Mouse (Mus musculus) brain, embryonic 14.5 days (tissue): ENCODE measurements around the gene Grn. TPM values are rescaled to one million over a fixed set of nuclear protein-coding genes. Genes with fewer than 3 reads are reported as not detected.
"Not testable (repeated sequence)": the region's sequence is repeated elsewhere in the genome, so short reads cannot be mapped to it uniquely, and the experiment has no call there.

Experiments used
- DNase-seq: peaks from one replicate; pipeline ENCODE4 v3.0.0-alpha.2; 2011; ENCODE audit warnings: low read depth
- CTCF ChIP-seq: fragments of 200-500 bp; IDR thresholded peaks from 2 replicates; pipeline ENCODE4 v1.5.1; 2012; ENCODE audit warnings: inconsistent platforms, mild to moderate bottlenecking, moderate library complexity, borderline replicate concordance; ENCODE audit not compliant: insufficient read depth, insufficient read length; ENCODE audit errors: extremely low read depth
- POLR2A ChIP-seq: fragments of 200-500 bp; IDR thresholded peaks from 2 replicates; pipeline ENCODE4 v1.6.1; 2012; ENCODE audit warnings: mild to moderate bottlenecking, inconsistent platforms, borderline replicate concordance; ENCODE audit not compliant: poor library complexity, insufficient read depth, insufficient read length, severe bottlenecking; ENCODE audit errors: extremely low read depth
- polyA plus RNA-seq: library from polyadenylated mRNA; depleted of rRNA; stranded (reverse); fragments of >200 nt; gene quantifications from 2 replicates; pipeline ENCODE4 v1.2.3, GENCODE M21; 2012; rRNA removed

Gene Grn
- polyA plus RNA-seq, result 33.2 and 53.0 TPM in 2 replicates

DNA sequence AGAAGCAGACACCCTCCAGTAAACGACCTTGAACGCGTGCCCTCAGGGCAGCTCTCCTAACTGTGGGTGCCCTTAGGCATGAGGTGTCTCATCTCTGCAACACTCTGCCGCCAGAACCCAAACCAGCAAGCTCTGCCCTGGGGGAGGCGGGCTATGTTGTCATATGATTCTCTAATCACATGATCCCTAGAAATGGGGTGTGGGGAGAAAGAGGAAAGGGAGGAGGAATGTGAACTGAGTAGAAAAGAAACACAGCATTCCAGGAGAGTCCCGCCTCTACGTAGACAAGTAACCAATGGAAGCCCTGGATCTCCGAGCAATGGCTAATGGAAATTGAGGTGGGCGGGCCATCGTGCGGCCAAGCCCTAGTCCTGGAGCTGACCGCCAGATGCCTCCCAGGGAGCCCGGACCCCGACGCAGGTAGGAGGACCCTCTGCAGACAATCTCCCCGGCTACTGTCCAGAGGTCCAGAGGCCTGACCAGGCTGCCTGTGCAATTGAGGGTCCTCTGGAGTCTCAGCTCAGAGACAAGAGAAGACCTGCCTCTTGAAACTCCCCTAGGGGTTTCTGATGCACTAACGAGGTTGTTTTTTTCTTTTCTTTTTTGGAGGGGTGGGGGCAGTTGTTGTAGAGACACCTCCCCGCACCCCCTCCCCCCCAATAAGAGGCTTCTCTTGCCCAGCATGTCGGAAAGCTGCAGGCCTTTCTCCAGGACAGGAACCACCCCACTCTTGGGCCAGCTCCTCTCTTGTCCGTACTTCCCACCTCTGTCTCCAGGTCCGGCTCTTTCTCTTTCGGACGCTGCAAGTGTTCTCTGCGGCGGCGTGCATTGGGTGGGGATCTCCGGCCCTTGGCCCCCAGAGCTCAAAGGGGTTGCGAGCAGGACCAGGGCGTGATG, at the start of gene Grn:
Gene Grn, plus strand, starts transcription at position 195 of the 897 bp plus-strand sequence.
- no peak for TF ChIP-seq CTCF
- peak; percentile 22; the same call in 1 of the 2 replicates for TF ChIP-seq POLR2A
- DNase-seq, result peak; percentile 97

DNA sequence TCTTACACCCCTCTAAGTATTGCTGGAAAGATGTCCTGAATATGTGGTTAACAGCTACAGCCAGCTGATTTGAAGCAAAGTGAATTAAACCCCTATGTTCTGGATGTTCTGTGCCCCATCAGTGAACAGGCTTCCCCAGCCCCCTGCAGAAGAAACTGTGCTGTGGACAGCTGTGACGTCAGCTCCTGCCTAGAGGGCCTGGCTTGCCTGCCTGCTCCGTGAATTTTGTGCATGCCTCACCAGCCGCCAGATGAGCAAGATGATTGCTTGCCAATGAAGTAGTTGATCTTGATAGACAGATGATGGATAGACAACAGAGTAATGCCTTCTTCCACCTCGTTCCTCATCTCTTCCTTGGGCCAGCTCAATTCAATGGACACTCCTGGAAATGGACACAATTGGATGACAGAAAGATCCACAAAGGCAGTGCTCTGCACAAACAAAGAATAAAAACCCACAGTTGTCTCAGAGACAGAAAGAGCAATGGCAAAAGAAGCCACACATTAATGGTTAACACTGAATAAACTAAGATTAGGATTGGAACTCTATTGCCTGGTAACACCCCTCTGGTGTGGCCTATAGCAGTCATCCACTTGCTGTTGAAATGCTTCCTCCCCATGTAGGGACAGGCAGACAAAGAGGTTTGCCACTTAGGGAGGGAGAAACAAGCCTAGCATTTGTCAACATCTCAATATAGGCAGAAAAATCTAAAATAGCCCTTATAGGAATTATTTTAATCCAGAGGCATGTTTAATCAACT, 48.6 kb upstream of the Grn start:
- no peak for DNase-seq
- TF ChIP-seq POLR2A (no peak), CTCF (no peak)

DNA sequence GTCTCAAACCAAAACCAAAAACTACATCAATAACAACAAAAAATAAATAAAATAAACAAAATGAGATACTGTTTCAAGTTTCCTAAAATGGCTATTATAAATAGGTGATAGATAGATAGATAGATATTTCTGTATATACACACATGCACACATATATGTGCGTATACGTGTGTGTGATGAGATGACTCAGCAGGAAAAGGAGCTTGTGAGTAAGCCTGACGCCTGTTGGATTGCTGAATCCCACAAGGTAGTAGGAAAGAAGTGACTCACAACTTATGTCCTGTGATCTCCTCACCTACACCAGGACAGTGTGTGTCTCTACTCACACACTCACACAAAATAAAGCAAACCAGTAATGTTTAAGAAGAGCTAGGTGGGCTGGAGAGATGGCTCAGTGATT, 47.3 kb upstream of the Grn start:
- DNase-seq, result no peak
- TF ChIP-seq POLR2A (no peak), CTCF (no peak)

DNA sequence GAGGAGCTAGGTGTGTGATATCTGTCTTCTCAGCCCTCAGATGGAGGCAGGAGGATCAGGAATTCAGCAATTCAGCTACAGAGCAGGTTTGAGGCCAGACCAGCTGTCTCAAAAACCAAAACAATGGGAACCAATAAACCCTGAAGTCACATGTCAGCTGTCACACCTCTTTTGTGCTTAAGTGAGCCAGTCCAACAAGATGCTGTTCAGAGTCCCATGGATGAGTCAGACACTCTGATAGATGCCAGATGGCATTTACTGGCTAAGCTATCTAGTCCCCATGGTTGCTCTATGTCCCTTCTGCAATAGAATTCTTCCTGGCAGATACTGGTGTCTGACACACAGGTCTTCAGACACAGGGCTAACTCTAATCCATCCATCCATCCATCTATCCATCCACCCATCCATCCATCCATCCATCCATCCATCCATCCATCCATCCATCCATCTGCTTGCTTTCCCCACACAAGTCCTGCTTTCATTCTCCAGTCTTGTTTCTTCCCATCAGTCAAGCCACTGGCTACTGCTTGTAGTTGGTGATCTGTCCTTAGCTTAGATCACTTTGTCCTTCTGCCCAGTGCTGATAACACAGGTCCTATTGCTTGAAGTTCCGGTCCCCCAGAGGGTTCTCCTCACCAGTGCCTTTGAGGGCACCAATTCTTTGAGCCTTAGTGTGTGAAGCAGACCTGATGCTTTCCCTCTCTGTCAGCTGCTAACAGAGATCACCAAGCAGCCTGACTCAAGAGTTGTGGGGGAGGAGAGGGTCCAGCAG, 46.6 kb upstream of the Grn start:
- TF ChIP-seq CTCF (no peak), POLR2A (no peak)

DNA sequence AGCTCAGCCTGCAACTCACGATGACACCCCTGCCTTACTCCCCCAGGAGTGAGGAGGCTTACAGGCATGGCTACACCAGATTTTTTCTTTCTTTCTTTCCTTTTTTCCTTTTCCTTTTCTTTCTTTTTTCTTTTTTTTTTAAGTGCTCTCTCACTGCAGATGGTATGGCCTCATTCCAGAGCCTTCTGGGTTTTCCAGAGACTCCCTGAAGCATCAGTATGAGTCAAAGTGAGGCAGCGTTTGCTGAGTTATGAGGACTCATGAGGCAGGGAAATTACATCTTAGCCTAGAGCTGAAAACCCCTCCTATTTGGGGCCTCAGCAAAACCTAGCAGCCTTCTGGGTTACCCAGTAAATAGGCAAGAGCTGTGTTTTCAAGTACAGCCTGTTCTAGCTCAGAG, 45.7 kb upstream of the Grn start:
- no peak for DNase-seq
- TF ChIP-seq POLR2A (no peak), CTCF (no peak)

More for the DNA sequence above, 46.6 kb upstream of the Grn start:
- DNase-seq, result no peak

DNA sequence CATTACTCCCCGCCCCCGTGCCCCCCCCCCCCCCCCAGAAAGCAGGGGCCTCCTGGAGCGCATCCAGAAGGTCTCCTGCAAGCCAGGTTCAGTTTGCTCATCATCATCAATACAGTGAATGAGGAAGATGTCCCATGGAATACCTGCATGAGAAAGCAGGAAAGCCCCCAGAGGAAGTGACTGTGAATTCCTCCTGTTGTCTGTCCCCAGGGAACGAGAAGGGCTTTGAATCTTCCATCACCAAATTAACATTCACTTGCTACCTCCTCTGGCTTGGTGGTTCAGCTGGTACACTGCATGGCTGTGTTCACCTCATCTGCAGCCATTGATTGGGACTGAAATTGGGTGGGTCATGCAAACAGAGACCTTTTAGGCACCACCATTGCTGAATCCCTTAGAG, 45.0 kb upstream of the Grn start:
- no peak for DNase-seq
- TF ChIP-seq POLR2A (no peak), CTCF (no peak)

DNA sequence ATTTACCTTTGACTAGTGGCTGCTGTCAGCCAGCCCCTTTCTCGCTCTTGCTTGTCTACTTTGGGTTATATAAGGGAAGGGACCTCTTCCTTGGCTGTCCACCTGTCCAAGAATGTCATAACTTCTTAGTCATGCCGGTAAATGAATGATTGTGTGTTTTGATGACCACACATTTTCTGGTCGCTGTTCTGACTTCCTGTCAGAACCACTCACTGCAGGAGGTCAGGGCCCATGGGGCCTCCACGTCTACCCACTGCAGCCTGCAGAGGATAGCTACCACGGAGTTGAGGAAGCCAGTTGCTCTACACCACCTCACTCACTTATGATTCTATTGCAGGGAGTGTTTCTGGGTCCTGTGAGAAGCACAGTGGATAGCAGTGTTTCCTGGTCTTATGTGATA, 44.0 kb upstream of the Grn start:
- DNase-seq, result no peak
- TF ChIP-seq POLR2A (no peak), CTCF (no peak)

DNA sequence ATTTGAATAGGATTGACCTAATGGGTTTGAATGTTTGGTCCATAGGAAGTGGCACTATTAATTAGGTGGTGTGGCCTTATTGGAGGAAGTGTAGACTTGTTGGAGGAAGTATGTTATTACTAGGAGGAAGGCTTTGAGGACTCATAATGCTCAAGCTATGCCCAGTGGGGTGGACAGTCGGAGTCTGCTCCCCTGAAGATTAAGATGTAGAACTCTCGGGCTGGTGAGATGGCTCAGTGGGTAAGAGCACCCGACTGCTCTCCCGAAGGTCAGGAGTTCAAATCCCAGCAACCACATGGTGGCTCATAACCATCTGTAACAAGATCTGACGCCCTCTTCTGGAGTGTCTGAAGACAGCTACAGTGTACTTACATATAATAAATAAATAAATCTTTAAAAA, 40.7 kb upstream of the Grn start:
- DNase-seq, result not testable (repeated sequence)

DNA sequence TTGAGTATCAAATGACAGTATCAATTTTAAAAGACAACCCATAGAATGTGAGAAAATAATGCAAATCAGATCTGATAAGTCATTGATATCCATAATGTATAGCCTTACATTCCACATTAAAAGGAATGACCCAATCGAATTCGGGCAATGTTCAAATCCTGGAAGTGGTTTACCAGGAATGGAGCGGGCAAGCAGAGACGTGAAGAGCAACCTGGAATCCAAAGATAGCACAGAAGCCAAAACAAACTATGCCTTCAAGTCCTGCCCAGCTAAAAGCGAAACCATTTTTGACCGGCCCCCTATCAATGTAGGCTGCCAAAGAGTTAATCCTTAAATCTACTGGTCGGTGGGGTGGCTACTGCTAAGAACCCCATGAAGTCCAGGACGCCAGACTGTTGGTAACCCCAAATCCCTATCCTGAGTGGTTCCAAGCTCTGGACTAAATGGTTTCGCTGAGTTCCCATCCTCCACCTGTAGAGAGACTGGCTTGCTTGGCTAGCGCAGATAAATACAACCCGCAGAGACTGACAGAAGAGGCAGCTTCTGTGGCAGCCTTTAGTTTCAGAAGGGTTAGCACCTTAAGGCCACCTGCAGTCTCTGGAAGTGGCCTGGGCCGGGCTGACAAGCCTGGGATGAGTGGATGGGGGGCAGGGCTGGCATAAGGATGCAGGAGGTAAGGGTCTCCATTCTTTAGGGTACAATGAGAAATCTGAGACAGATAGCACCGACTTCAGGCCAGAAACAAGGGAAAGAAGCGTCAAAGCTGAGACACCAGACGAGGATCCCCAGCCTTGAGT, 37.5 kb upstream of the Grn start:
- DNase-seq, result no peak
- no peak for TF ChIP-seq POLR2A
- no peak for TF ChIP-seq CTCF

DNA sequence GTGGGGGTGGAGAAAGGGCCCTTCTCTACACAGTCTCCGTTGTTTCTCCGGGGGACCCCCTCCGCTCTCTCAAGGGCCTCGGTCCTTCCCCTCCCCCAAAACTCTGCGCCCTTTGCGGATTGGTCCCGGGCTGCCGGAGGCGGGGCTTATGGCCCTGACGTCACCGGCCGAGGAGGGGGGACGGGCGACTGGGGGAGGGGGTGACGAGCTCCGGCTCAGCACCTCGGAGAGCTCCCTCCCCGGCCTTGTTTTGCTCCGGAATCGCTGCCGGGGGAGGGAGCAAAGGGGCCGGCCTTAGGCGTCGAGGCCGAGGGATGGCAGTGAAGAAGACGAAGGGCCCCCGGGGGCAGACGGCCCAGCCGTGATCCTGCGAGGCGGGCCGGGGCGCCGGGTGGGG, 36.9 kb upstream of the Grn start, which contains the start of gene Rundc3a:
Gene Rundc3a, plus strand, starts transcription at position 166 of the 397 bp plus-strand sequence.
- TF ChIP-seq POLR2A (peak; percentile 14; the same call in 1 of the 2 replicates), CTCF (no peak)
- DNase-seq, result peak; percentile 98

DNA sequence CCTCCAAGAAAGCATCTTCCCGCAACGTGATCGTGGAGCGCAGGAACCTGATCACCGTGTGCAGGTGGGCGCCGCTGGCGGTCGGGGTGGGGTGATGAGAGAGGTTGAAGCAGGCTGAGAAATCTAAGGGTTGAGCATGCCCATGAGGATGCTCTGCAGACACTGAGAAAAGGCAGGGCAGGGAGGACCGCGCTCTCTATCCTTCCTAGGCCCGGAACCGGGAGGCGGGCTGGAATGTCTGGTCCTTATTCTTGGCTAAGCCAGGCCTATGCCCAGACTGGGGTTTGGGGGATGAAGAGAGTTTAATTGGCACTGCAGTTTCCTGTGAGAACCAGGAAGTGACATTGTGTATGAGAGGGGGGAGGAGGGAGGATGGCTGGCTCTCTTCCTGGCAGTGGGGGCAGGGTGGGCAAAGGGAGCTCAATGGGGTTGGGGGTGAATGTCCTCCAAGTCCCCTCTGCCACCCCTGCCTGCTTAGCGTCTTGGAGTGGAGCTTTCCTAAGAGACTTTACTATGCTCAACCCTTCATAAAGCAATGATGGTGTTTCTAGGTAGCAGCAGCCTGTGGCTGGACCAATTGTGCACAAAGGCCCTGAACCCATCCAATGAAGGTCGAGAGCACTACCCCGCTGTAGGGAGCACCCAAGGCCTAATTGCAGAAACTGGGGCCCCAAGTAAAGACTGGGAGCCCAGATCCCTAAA, 36.2 kb upstream of the Grn start:
- TF ChIP-seq CTCF (no peak), POLR2A (no peak)
- DNase-seq, result peak; percentile 87
